Mouse (Mus musculus) CD4-positive naive resting alpha-beta T cell, adult 57 days (primary cell): ENCODE results near the gene Foxl1. TPM values are rescaled to one million over a fixed set of nuclear protein-coding genes. Genes with fewer than 3 reads are reported as not detected.

Experiments used
- total RNA-seq: library from RNA; stranded (reverse); gene quantifications from one replicate; pipeline ENCODE4 v1.2.4, GENCODE M21; 2023

Gene Foxl1
- total RNA-seq = not detected

DNA sequence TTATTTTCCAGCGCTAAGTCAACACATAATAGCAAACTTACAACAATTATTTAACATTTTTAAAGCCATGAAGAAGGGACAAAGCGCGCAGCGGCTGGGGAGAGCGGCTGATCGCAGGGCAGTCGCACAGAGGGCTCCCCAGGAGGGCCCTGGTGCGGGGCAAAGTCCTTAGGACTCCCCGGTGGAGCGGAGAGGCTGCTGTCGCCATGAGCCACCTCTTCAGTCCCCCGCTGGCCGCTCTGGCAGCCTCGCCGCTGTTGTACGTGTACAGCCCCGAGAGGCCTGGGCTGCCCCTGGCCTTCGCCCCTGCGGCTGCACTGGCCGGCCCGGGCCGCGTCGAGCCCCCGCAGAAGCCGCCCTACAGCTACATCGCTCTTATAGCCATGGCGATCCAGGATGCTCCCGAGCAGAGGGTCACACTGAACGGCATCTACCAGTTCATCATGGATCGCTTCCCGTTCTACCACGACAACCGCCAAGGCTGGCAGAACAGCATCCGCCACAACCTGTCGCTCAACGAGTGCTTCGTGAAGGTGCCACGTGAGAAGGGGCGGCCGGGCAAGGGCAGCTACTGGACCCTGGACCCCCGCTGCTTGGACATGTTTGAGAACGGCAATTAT is at the start of gene Foxl1:
Gene Foxl1 (plus strand): TSS at position 185 of the 620 bp plus-strand sequence.

DNA sequence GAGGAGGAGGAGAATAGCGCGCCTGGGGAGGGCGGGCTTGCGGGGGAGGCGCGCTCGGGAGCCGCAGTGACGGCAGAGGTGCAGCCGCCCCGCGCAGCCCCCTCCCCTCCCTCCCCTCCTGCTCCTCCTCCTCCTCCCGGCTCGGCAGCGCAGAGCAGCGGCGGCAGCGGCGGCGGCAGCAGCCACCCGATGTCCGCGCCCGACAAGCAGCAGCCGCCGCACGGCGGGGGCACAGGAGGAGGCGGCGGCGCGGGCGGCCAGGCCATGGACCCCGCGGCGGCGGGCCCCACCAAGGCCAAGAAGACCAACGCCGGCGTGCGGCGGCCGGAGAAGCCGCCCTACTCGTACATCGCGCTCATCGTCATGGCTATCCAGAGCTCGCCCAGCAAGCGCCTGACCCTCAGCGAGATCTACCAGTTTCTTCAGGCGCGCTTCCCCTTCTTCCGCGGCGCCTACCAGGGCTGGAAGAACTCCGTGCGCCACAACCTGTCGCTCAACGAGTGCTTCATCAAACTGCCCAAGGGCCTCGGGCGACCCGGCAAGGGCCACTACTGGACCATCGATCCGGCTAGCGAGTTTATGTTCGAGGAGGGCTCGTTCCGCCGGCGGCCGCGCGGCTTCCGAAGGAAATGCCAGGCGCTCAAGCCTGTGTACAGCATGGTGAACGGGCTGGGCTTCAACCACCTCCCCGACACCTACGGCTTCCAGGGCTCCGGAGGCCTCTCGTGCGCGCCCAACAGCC is 43.4 kb upstream of the Foxl1 start, which contains the start of gene Foxf1:
Gene Foxf1 (plus strand): TSS at position 177 of the 742 bp plus-strand sequence.

DNA sequence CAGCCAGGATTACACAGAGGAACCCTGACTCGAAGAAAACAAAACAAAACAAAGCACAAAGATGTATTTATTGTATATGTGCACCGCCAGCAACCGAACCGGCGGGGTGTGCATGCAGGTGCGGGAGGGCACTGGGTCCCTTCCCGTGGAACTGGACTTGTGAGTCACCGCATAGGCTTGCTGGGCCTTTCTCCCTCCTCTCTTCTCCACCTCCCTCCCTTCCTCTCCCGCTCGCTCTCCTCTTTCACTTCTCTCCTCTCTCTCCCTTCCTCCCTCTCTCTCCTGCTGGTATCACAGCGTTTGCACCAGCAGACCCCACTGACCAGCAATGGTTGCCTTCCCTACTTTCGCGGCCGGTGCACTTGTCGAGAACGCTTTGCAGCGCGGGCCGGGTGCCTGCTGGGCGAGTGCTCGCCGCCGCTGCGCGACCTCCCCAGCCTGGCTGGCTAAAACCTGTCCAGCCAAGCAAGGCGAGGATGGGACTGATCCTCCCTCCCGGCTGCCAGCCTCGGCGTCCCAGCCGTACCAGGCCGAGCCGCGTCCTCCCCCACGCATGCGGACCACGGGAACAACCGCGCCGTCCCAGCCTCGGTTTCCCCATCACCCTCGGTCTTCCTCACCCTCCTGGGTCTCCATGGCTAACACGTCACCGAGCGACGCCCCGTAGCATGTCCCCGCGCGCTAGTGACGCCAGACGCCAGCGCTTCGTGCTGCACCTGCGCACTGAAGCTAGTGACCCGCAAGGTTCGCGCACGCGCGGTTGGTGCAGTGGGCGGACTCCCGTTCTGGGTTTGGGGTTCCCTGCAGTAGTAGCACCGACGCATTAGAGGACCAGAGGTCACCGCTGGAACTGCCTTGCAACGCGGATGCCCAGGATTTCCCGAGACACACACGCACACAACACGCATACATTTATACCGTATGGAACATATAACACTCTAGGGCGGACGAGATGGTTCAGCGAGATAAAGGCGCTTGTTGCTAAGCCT is 19.8 kb upstream of the Foxl1 start, which contains the start of gene Mthfsd:
Gene Mthfsd (minus strand): TSS at position 725 of the 989 bp plus-strand sequence.

DNA sequence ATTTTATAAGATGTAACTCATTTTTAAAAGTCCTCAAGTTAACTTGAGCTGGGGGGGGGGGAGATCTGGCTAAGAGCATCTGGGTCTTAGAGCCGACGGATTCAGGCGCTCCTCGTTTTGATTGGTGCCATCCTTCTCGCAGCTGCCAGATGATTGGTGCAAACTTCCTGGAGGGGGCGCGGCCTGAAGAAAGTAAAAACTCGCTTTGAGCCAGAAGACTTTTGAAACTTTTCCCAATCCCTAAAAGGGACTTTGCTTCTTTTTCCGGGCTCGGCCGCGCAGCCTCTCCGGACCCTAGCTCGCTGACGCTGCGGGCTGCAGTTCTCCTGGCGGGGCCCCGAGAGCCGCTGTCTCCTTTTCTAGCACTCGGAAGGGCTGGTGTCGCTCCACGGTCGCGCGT is 11.8 kb upstream of the Foxl1 start, which contains the start of gene Foxc2:
Gene Foxc2 (plus strand): TSS at position 224 of the 400 bp plus-strand sequence.

Other genes with a start within 250 kb of the Foxl1 start
- not detected for gene Foxf1, start 43.6 kb upstream of the Foxl1 start, total RNA-seq
- gene Mthfsd, start 19.5 kb upstream of the Foxl1 start, total RNA-seq = 15.8 TPM
- gene Foxc2, start 11.8 kb upstream of the Foxl1 start, total RNA-seq = not detected